Mouse (Mus musculus) thymus, adult 2 months (tissue): Measurements from ENCODE around the gene Sdhc. TPM values are rescaled to one million over a fixed set of nuclear protein-coding genes. Genes with fewer than 3 reads are reported as not detected.
"Not testable (repeated sequence)": the region's sequence is repeated elsewhere in the genome, so short reads cannot be mapped to it uniquely, and the experiment has no call there.

ENCODE experiments used
- DNase-seq: peaks from one replicate; pipeline ENCODE4 v3.0.0; 2021
- H3K27ac ChIP-seq: fragments of 200-500 bp; 2 replicates; pipeline ENCODE4 v1.5.1; 2012; ENCODE audit warnings: low read length, control low read depth; ENCODE audit not compliant: control insufficient read depth, insufficient read depth
- H3K27me3 ChIP-seq: fragments of 200-500 bp; 2 replicates; pipeline ENCODE4 v1.6.1; 2012; ENCODE audit warnings: mild to moderate bottlenecking, low read length, moderate library complexity, mixed read lengths; ENCODE audit not compliant: control insufficient read depth, insufficient read depth
- H3K36me3 ChIP-seq: fragments of 200-500 bp; 2 replicates; pipeline ENCODE4 v1.6.1; 2012; ENCODE audit warnings: mild to moderate bottlenecking, low read length, moderate library complexity; ENCODE audit not compliant: control insufficient read depth, insufficient read depth
- H3K4me1 ChIP-seq: fragments of 200-500 bp; replicated peaks from 2 replicates; pipeline ENCODE4 v1.6.1; 2012; ENCODE audit warnings: low read length; ENCODE audit not compliant: control insufficient read depth, insufficient read depth
- H3K4me3 ChIP-seq: fragments of 200-500 bp; 2 replicates; pipeline ENCODE4 v1.5.1; 2012; ENCODE audit warnings: mild to moderate bottlenecking, low read length, control low read depth, moderate library complexity; ENCODE audit not compliant: control insufficient read depth, insufficient read depth
- CTCF ChIP-seq: fragments of 200-500 bp; IDR thresholded peaks from 2 replicates; pipeline ENCODE4 v1.5.1; 2012; ENCODE audit warnings: mild to moderate bottlenecking, control low read depth, low read length, moderate library complexity, borderline replicate concordance; ENCODE audit not compliant: control insufficient read depth, poor library complexity, insufficient read depth; ENCODE audit errors: extremely low read depth
- POLR2A ChIP-seq: fragments of 200-500 bp; IDR thresholded peaks from 2 replicates; pipeline ENCODE4 v1.6.1; 2012; ENCODE audit warnings: mild to moderate bottlenecking, low read length, control low read depth, moderate library complexity; ENCODE audit not compliant: control insufficient read depth, poor library complexity, insufficient read depth; ENCODE audit errors: extremely low read depth
- WGBS: fragments of 180-500 bp; shearing (Covaris S2); methylation state at CpG from one replicate; pipeline ENCODE4 v1.1.7; 2018; 5-methylcytosine and 5-hydroxymethylcytosine counted together
- polyA plus RNA-seq: library from polyadenylated mRNA; depleted of rRNA; stranded (reverse); fragments of >200 nt; gene quantifications from 2 replicates; pipeline ENCODE4 v1.2.3, GENCODE M21; 2012

Gene Sdhc
- polyA plus RNA-seq, 1 experiment = 231 TPM

DNA sequence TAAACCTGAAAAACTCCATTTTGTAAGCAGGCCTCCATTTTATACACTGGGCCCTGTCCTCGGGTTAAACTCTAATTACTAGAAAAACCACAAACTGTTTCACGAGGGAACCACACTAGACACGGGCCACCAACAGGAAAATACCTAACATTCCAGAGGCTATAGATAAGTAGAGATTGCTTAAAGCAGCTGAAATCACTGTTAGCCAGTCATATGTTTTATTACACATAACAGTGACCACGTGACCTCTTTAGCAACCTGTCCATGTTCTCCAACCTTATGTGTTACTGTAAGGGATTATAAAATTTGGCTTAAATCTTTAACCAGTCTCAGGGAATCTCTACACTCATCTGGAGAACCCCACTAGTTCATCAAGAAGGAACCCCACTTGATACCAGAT lies 56.0 kb downstream of the Sdhc start:
- Histone ChIP-seq H3K27me3 (no peaks in the 10 kb centered on the region), H3K36me3 (no peaks in the 10 kb centered on the region), H3K27ac (no peak overlapping the region), H3K4me1 (no peaks in the 10 kb centered on the region), H3K4me3 (no peak overlapping the region)
- WGBS = 29% methylated on average over 4 of the region's 4 CpGs
- TF ChIP-seq POLR2A = no peak
- DNase-seq = no peak

DNA sequence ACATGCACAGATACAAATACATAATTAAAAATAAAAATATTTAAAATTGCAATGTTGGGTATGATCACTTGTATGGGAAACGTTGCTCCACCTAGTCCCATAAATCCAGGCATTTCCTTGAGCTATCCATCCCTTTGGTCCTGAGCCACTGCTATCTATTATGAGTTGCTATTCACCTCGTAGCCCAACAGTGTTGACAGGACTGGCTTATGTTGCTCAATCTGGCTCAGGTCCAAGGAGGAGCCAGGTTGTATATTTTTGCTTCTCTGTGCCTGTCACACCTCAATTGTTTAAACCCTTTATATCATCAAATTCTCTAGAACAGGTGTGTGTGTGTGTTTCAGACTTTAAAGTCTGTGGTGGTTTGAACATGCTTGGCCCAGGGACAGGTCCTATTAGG lies 59.6 kb downstream of the Sdhc start:
- DNase-seq = no peak
- no peaks in the 10 kb centered on the region; the same call in 1 of the 2 replicates for H3K4me1 ChIP-seq
- WGBS = 93% methylated on average over 2 of the region's 2 CpGs
- TF ChIP-seq POLR2A (no peak), CTCF (no peak)
- H3K36me3 ChIP-seq = no peaks in the 10 kb centered on the region
- H3K27ac ChIP-seq = no peak overlapping the region
- H3K27me3 ChIP-seq = peaks cover under 1% of the 10 kb centered on the region; the same call in 1 of the 2 replicates
- no peak overlapping the region for H3K4me3 ChIP-seq

DNA sequence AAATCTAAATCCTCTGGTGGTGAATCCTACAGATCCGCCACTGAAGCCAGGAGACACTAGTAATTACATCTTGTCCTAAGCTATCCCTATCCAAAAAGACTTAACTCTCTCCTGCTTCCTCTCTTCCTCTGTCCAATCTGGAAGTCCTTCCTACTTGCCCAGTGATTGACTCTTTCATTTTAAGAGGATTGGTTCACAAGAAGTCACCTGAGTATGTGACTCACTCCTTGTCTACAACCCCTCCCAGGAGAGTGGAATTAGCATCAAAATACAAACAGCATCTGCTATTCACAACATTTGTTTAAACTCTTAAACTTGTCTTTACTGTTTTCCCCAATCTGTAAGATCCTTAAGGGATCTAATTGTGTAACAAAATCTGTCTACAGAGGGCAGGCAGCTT lies 60.5 kb downstream of the Sdhc start:
- Histone ChIP-seq H3K27ac (no peak overlapping the region), H3K36me3 (no peaks in the 10 kb centered on the region), H3K4me3 (no peak overlapping the region), H3K4me1 (no peaks in the 10 kb centered on the region; the same call in 1 of the 2 replicates), H3K27me3 (peaks cover 4% of the 10 kb centered on the region; the same call in 1 of the 2 replicates)
- no peak for TF ChIP-seq POLR2A
- TF ChIP-seq CTCF = no peak
- 94% methylated on average over 1 of the region's 1 CpGs for WGBS
- DNase-seq = no peak

DNA sequence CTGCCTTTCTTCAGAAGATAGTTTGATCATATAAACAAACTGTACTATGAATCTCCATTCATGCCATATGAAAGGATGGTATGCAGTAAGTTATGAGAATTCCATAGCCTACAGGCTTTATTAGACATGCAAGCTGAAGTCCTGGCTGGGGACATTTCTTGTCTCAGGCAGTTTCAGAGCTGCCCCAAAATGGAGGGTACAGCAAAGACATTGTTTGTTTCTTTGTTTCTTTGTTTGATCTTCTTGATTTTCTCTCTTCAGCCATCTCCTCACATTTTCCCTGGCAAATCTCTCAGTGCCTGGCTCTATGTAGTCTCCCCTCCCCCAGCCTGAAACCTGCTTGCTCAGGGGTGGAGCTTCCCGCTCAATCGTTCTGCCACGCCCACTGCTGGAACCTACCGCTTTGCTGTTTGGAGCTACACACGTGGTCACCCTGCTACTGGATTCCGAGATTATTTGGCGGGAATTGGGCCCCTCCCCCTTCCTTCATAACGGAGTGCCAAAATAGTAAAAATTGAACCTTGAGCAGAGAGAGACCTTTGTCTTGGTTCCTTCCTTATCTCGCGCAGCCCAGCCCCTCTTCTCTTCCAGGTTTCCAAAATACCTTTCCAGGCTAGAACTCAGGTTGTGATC lies 62.0 kb downstream of the Sdhc start:
- not testable (repeated sequence) for H3K27ac ChIP-seq, H3K27me3 ChIP-seq, H3K36me3 ChIP-seq, DNase-seq, H3K4me1 ChIP-seq, H3K4me3 ChIP-seq
- 12% methylated on average over 10 of the region's 10 CpGs for whole genome bisulfite sequencing

DNA sequence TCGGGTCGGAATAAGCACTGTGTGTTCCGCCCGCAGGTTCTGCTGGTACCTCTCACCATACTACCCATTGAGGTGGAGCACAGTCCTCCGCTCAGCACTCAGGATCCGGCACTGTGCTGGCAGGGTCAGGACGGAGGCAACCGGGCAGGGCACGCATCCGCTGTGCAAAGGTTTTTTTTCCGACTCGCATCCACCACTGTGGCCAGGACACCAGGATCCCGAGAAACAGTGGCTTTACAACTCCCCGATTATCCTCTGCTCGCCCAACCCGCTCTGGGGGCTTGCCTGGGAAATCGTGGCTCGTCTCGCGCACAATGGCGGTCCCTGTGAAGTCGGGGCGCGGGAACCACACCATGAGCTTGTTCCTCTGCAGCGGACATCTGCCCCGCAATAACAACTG lies 64.7 kb downstream of the Sdhc start:
- under 1% methylated on average over 26 of the region's 26 CpGs for WGBS
- Histone ChIP-seq H3K4me1 (no peaks in the 10 kb centered on the region; the same call in 1 of the 2 replicates), H3K27me3 (peaks cover 4% of the 10 kb centered on the region; the same call in 1 of the 2 replicates), H3K27ac (no peak overlapping the region), H3K36me3 (no peaks in the 10 kb centered on the region), H3K4me3 (no peak overlapping the region)
- no peak for TF ChIP-seq POLR2A
- TF ChIP-seq CTCF = no peak
- DNase-seq = no peak

DNA sequence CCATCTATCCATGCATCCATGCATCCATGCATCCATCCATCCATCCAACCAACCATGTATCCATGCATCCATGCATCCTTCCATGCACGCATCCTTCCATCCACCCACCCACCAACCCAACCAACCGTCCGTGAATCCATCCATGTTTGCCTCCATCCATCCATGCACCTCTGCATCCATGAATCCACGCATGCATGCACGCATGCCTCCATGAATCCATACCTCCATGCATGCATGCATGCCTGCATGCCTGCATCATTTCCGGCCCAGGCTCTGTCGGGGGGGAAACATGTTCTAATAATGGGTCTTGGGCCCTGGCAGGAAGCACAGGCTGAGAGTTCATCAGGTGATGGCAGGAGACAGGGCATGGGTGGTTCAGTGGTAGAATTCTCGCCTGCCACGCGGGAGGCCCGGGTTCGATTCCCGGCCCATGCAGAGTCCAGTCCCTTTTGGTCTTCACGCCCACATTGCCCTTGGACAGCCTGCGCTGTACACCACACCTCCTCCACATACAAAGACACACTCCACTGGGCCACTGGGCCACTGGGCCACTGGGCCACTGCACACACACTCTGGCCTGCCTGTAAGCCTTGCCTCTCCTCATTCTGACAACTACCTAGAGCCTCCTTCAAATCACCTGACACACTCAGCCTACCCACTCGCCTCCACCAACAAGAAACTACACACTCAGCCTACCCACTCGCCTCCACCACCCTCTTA lies 68.7 kb downstream of the Sdhc start:
- DNase-seq, H3K4me1 ChIP-seq, H3K27me3 ChIP-seq, H3K4me3 ChIP-seq, H3K27ac ChIP-seq, H3K36me3 ChIP-seq: not testable (repeated sequence)
- WGBS = 48% methylated on average over 12 of the region's 17 CpGs

DNA sequence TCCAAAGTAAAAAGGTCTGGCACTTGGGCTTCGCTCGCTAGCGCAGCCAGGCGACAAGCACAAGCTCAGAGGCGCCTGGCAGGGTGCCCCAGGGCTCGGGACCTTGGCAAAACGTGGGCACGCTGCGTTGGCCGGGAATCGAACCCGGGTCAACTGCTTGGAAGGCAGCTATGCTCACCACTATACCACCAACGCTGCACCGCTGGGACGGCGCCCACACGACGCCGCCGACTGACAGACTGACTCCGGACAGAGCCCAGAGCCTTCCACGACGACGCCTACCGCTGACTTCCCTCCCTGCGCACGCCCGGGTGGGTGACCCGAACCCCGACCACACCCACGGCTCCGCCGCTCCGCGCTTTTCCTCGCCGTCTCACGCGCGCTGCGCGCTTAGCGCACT lies 70.6 kb downstream of the Sdhc start:
- H3K4me3 ChIP-seq, H3K27me3 ChIP-seq, DNase-seq, H3K36me3 ChIP-seq, H3K27ac ChIP-seq, H3K4me1 ChIP-seq: not testable (repeated sequence)
- no CpG with 5 or more reads among the region's 43 CpGs for WGBS

DNA sequence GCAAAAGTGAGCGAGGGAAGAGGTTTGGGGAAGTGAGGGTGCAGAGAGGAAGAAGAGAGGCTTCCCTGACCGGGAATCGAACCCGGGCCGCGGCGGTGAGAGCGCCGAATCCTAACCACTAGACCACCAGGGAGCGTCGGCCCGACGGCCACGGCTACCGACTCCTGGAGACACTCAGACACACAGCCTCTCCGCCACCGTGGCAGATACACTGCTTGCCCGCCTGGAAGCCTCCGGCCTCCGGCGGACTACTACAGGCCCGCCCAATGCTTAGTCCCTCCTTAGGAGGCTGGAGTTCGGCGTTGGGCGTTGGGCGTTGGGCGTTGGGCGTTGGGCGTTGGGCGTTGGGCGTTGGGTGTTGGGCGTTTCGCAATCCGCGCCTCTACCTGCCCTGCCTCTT lies 71.1 kb downstream of the Sdhc start:
- DNase-seq, H3K4me1 ChIP-seq, H3K4me3 ChIP-seq, H3K27ac ChIP-seq, H3K36me3 ChIP-seq, H3K27me3 ChIP-seq: not testable (repeated sequence)
- WGBS = 0% methylated on average over 1 of the region's 35 CpGs

DNA sequence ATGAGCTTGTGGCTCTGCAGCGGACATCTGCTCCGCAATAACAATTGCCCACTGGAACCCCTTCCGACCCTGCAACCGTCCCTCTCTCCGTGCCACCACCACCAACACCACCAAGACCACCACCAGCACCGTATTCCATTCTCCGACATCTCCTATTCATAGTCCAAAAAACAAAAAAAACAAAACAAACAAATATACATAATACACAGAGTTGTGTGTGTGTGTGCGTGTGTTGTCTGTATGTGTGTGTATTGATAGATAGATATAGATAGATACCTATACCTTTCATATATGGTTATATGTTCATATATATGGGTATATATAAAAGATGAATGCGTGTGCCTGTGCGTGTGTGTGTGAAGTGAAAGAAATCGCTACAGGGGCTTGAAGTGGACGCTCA lies 72.0 kb downstream of the Sdhc start:
- H3K36me3 ChIP-seq, H3K27ac ChIP-seq, H3K4me3 ChIP-seq, DNase-seq, H3K27me3 ChIP-seq, H3K4me1 ChIP-seq: not testable (repeated sequence)
- WGBS = 25% methylated on average over 12 of the region's 12 CpGs

DNA sequence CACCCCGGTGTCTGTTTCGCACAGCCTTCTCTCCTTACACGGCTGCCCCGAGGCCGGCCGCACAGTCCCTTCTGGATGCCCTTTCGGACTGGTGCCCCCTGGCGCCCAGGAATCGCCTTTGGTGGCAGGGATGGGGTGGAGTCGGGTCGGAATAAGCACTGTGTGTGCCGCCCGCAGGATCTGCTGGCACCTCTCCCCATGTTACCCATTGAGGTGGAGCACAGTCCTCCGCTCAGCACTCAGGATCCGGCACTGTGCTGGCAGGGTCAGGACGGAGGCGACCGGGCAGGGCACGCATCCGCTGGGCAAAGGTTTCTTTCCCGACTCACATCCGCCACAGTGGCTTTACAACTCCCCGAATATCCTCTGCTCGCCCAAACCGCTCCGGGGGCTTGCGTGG lies 72.4 kb downstream of the Sdhc start:
- not testable (repeated sequence) for H3K27me3 ChIP-seq, H3K4me3 ChIP-seq, H3K4me1 ChIP-seq, H3K36me3 ChIP-seq, H3K27ac ChIP-seq, DNase-seq
- WGBS = 3% methylated on average over 20 of the region's 27 CpGs
